19 mouse cellular contexts compared by ENCODE assay signal in genomic region chr19:43886371-43887099, GRCm38 (mm10). TPM values are rescaled to one million over a fixed set of nuclear protein-coding genes. Genes with fewer than 3 reads are reported as not detected.
A peak's percentile ranks its signal among the peaks of the same experiment; 100 is the strongest.
DNase-seq lines count a peak whose midpoint lies in the region; ATAC-seq and TF ChIP-seq lines count a peak whose summit lies in the region.
"Had no signal": no experiment of that assay in that cellular context is flagged by ENCODE, and none has a peak within 500 bp of the region (broad histone marks: within the 10 kb centered on the region; RNA-seq: fewer than 3 reads in every experiment).

No protein-coding gene starts in this region.

- H3K27me3 ChIP-seq in hindbrain, embryonic 10.5 days (ENCODE audit: insufficient read depth, poor library complexity, severe bottlenecking) = no peaks in the 10 kb centered on the region
- H3K27me3 ChIP-seq in hindbrain, postnatal 0 days (ENCODE audit: insufficient read depth, low read length) = no peaks in the 10 kb centered on the region
- H3K27me3 ChIP-seq in neural tube, embryonic 12.5 days (replicated peaks) = no peaks in the 10 kb centered on the region
- H3K27me3 ChIP-seq in neural tube, embryonic 15.5 days (replicated peaks) = no peaks in the 10 kb centered on the region
- no peaks in the 10 kb centered on the region for H3K27me3 ChIP-seq in intestine, embryonic 15.5 days (replicated peaks)
- no peaks in the 10 kb centered on the region for H3K27me3 ChIP-seq in stomach, embryonic 15.5 days (replicated peaks)
- H3K27me3 ChIP-seq: forebrain, embryonic 15.5 days; hindbrain, embryonic 15.5 days; limb, embryonic 12.5 days; Patski had no signal

- DNase-seq in hindbrain, embryonic 10.5 days (ENCODE audit: low spot score) = no peak
- DNase-seq in hindbrain, postnatal 0 days (ENCODE audit: low spot score) = no peak
- no peak for DNase-seq in cerebellum, adult 9-10 months
- DNase-seq in spleen, postnatal 36 days (ENCODE audit: low spot score in 2 of 2) = no peak
- DNase-seq: adrenal gland, postnatal 36 days; B cell, adult 2 months; cerebellum, adult 18-20 months; embryo, embryonic 11 days; gastrocnemius, postnatal 10 days; layer of hippocampus, postnatal 36 days; spleen, adult 18-20 months had no signal

- H3K9me3 ChIP-seq in hindbrain, embryonic 10.5 days = peaks cover 3% of the 10 kb centered on the region
- H3K9me3 ChIP-seq in hindbrain, postnatal 0 days (ENCODE audit: low read length) = no peaks in the 10 kb centered on the region
- H3K9me3 ChIP-seq in neural tube, embryonic 12.5 days = no peaks in the 10 kb centered on the region
- H3K9me3 ChIP-seq in neural tube, embryonic 15.5 days (replicated peaks) = no peaks in the 10 kb centered on the region
- no peaks in the 10 kb centered on the region for H3K9me3 ChIP-seq in intestine, embryonic 15.5 days
- H3K9me3 ChIP-seq in stomach, embryonic 15.5 days = no peaks in the 10 kb centered on the region
- H3K9me3 ChIP-seq: forebrain, embryonic 15.5 days; hindbrain, embryonic 15.5 days had no signal

- no peak overlapping the region for H3K4me2 ChIP-seq in hindbrain, postnatal 0 days (ENCODE audit: low read depth, low read length)
- no peak overlapping the region for H3K4me2 ChIP-seq in neural tube, embryonic 12.5 days (replicated peaks)
- H3K4me2 ChIP-seq in neural tube, embryonic 15.5 days = no peak overlapping the region
- peak overlapping the region; percentile 54 for H3K4me2 ChIP-seq in intestine, embryonic 15.5 days (replicated peaks)
- H3K4me2 ChIP-seq in stomach, embryonic 15.5 days = peak overlapping the region; percentile 47
- H3K4me2 ChIP-seq: forebrain, embryonic 15.5 days; hindbrain, embryonic 15.5 days; limb, embryonic 12.5 days had no signal

- H3K9ac ChIP-seq in hindbrain, postnatal 0 days (replicated peaks; ENCODE audit: low read length) = no peak overlapping the region
- H3K9ac ChIP-seq in neural tube, embryonic 12.5 days = 0 out of 2 replicates have a peak overlapping the region, but pooled peaks have one; percentile 13
- no peak overlapping the region for H3K9ac ChIP-seq in neural tube, embryonic 15.5 days (replicated peaks)
- 0 out of 2 replicates have a peak overlapping the region, but pooled peaks have one; percentile 21 for H3K9ac ChIP-seq in intestine, embryonic 15.5 days
- H3K9ac ChIP-seq in stomach, embryonic 15.5 days = no peak overlapping the region
- H3K9ac ChIP-seq: forebrain, embryonic 15.5 days; hindbrain, embryonic 15.5 days; limb, embryonic 12.5 days had no signal

- no peak for TF ChIP-seq CTCF in hindbrain, postnatal 0 days (IDR thresholded peaks at IDR 0.05; ENCODE audit: low read depth)

- ATAC-seq in hindbrain, postnatal 0 days = no peak
- ATAC-seq in neural tube, embryonic 12.5 days (ENCODE audit: low FRiP score, low read depth) = no peak
- ATAC-seq in neural tube, embryonic 15.5 days (ENCODE audit: low FRiP score) = no peak
- ATAC-seq in intestine, embryonic 15.5 days = no peak
- ATAC-seq in stomach, embryonic 15.5 days (ENCODE audit: insufficient read depth, low FRiP score, low read depth) = no peak
- ATAC-seq: forebrain, embryonic 15.5 days; Patski had no signal

- peaks cover 23% of the 10 kb centered on the region for H3K4me1 ChIP-seq in hindbrain, embryonic 10.5 days (replicated peaks)
- no peaks in the 10 kb centered on the region for H3K4me1 ChIP-seq in hindbrain, postnatal 0 days (ENCODE audit: insufficient read depth, low read length)
- peaks cover 10% of the 10 kb centered on the region for H3K4me1 ChIP-seq in neural tube, embryonic 12.5 days
- H3K4me1 ChIP-seq in neural tube, embryonic 15.5 days = peaks cover 13% of the 10 kb centered on the region
- H3K4me1 ChIP-seq in intestine, embryonic 15.5 days (replicated peaks) = peaks cover 31% of the 10 kb centered on the region
- H3K4me1 ChIP-seq in stomach, embryonic 15.5 days = peaks cover 21% of the 10 kb centered on the region

- H3K27ac ChIP-seq in hindbrain, embryonic 10.5 days = 0 out of 2 replicates have a peak overlapping the region, but pooled peaks have one; percentile 2
- H3K27ac ChIP-seq in hindbrain, postnatal 0 days = no peak overlapping the region
- no peak overlapping the region for H3K27ac ChIP-seq in neural tube, embryonic 12.5 days
- H3K27ac ChIP-seq in neural tube, embryonic 15.5 days (replicated peaks) = no peak overlapping the region
- H3K27ac ChIP-seq in intestine, embryonic 15.5 days = peak overlapping the region; percentile 59
- H3K27ac ChIP-seq in stomach, embryonic 15.5 days = no peak overlapping the region
- H3K27ac ChIP-seq: forebrain, embryonic 15.5 days; hindbrain, embryonic 15.5 days; limb, embryonic 12.5 days had no signal

- 84% methylated on average over 12 of the region's 12 CpGs for WGBS in hindbrain, embryonic 10.5 days
- WGBS in hindbrain, postnatal 0 days = 81% methylated on average over 12 of the region's 12 CpGs
- 90% methylated on average over 12 of the region's 12 CpGs for WGBS in neural tube, embryonic 12.5 days
- 83% methylated on average over 12 of the region's 12 CpGs for WGBS in neural tube, embryonic 15.5 days
- WGBS in intestine, embryonic 15.5 days = 36% methylated on average over 12 of the region's 12 CpGs
- 61% methylated on average over 12 of the region's 12 CpGs for WGBS in stomach, embryonic 15.5 days

- H3K36me3 ChIP-seq in hindbrain, embryonic 10.5 days = no peaks in the 10 kb centered on the region
- no peaks in the 10 kb centered on the region for H3K36me3 ChIP-seq in hindbrain, postnatal 0 days (ENCODE audit: insufficient read depth, low read length)
- no peaks in the 10 kb centered on the region for H3K36me3 ChIP-seq in neural tube, embryonic 12.5 days
- H3K36me3 ChIP-seq in neural tube, embryonic 15.5 days = no peaks in the 10 kb centered on the region
- H3K36me3 ChIP-seq in intestine, embryonic 15.5 days = no peaks in the 10 kb centered on the region
- H3K36me3 ChIP-seq in stomach, embryonic 15.5 days = no peaks in the 10 kb centered on the region
- H3K36me3 ChIP-seq: forebrain, embryonic 15.5 days; hindbrain, embryonic 15.5 days had no signal

- H3K4me3 ChIP-seq in hindbrain, embryonic 10.5 days = no peak overlapping the region
- no peak overlapping the region for H3K4me3 ChIP-seq in hindbrain, postnatal 0 days (ENCODE audit: low read length)
- H3K4me3 ChIP-seq in neural tube, embryonic 12.5 days = no peak overlapping the region
- no peak overlapping the region for H3K4me3 ChIP-seq in neural tube, embryonic 15.5 days (replicated peaks)
- peak overlapping the region; percentile 44 for H3K4me3 ChIP-seq in intestine, embryonic 15.5 days (replicated peaks)
- H3K4me3 ChIP-seq in stomach, embryonic 15.5 days (replicated peaks) = peak overlapping the region; percentile 11
- H3K4me3 ChIP-seq: forebrain, embryonic 15.5 days; hindbrain, embryonic 15.5 days; limb, embryonic 12.5 days had no signal

RNA-seq across cellular contexts. Expression of gene Dnmbp, which starts 53.5 kb away (rescaled TPM):
- polyA plus RNA-seq in hindbrain, embryonic 10.5 days (2016; fragmentation: Nextera tagmentation; extraction: Ambion mirVana) = 16.2 and 16.4 TPM in 2 replicates
- total RNA-seq in hindbrain, postnatal 0 days (2014; rRNA removed) = 12.8 and 13.3 TPM in 2 replicates
- 6.5 and 7.1 TPM in 2 replicates for polyA plus RNA-seq in hindbrain, postnatal 0 days (2015; fragmentation: Nextera tagmentation; extraction: Ambion mirVana)
- polyA plus RNA-seq in neural tube, embryonic 12.5 days (2016; fragmentation: Nextera tagmentation; extraction: Ambion mirVana) = 14.6 and 14.8 TPM in 2 replicates
- polyA plus RNA-seq in neural tube, embryonic 15.5 days (2015; fragmentation: Nextera tagmentation; extraction: Ambion mirVana) = 8.0 and 12.7 TPM in 2 replicates
- polyA plus RNA-seq in intestine, embryonic 15.5 days (2015; fragmentation: Nextera tagmentation; extraction: Ambion mirVana) = 35.9 and 37.0 TPM in 2 replicates
- 29.9 and 31.7 TPM in 2 replicates for polyA plus RNA-seq in stomach, embryonic 15.5 days (2015; fragmentation: Nextera tagmentation; extraction: Ambion mirVana)

Comparison
In these comparisons a context has a peak if more than half of its experiments do, and no peak if none do; other contexts are left out.
1. H3K27ac ChIP-seq: peak in hindbrain, embryonic 10.5 days (single experiment) and intestine, embryonic 15.5 days (single experiment); none in hindbrain, postnatal 0 days (single experiment), neural tube, embryonic 12.5 days (single experiment), neural tube, embryonic 15.5 days (single experiment) and stomach, embryonic 15.5 days (single experiment).
2. H3K9ac ChIP-seq: peak in neural tube, embryonic 12.5 days (single experiment) and intestine, embryonic 15.5 days (single experiment); none in hindbrain, postnatal 0 days (single experiment), neural tube, embryonic 15.5 days (single experiment) and stomach, embryonic 15.5 days (single experiment).
3. H3K4me3 ChIP-seq: peak in intestine, embryonic 15.5 days (single experiment) and stomach, embryonic 15.5 days (single experiment); none in hindbrain, embryonic 10.5 days (single experiment), hindbrain, postnatal 0 days (single experiment), neural tube, embryonic 12.5 days (single experiment) and neural tube, embryonic 15.5 days (single experiment).
4. H3K4me2 ChIP-seq: peak in intestine, embryonic 15.5 days (single experiment) and stomach, embryonic 15.5 days (single experiment); none in hindbrain, postnatal 0 days (single experiment), neural tube, embryonic 12.5 days (single experiment) and neural tube, embryonic 15.5 days (single experiment).